Mouse (Mus musculus): ENCODE measurements at regions not wholly inside any gene's neighbourhood (a gene's known extent, or its start where the extent isn't known, plus 50 kb on each side); places are given as distances from the start of the nearest gene placed in this dataset.

- Histone ChIP-seq H3K27ac (ENCODE audit: control insufficient read depth, insufficient read depth, low read depth, low read length) (no peak overlapping the region), H3K27me3 (ENCODE audit: control insufficient read depth, insufficient read depth, low read length) (no peaks in the 10 kb centered on the region), H3K4me1 (ENCODE audit: control insufficient read depth, insufficient read depth, low read length) (no peaks in the 10 kb centered on the region; the same call in 1 of the 2 replicates), H3K4me3 (ENCODE audit: control insufficient read depth, low read depth, low read length) (no peak overlapping the region), H3K36me3 (ENCODE audit: control insufficient read depth, insufficient read depth, low read length) (no peaks in the 10 kb centered on the region)
- no peak for TF ChIP-seq CTCF (IDR thresholded peaks at IDR 0.05; ENCODE audit: control insufficient read depth, insufficient read depth, insufficient replicate concordance, low read depth, low read length)
- no peak for TF ChIP-seq POLR2A (IDR thresholded peaks at IDR 0.05; ENCODE audit: control insufficient read depth, low read depth, low read length)
Observed at GRCm38 (mm10) chr12:71370091-71370490, 60.4 kb downstream of the Dact1 start.

- no peaks in the 10 kb centered on the region for H3K27me3 ChIP-seq (ENCODE audit: control insufficient read depth, insufficient read depth, low read length)
- H3K36me3 ChIP-seq (ENCODE audit: control insufficient read depth, insufficient read depth, low read length), result no peaks in the 10 kb centered on the region
- TF ChIP-seq CTCF (IDR thresholded peaks at IDR 0.05; ENCODE audit: control insufficient read depth, insufficient read depth, insufficient replicate concordance, low read depth, low read length), result no peak
- no peak for TF ChIP-seq POLR2A (IDR thresholded peaks at IDR 0.05; ENCODE audit: control insufficient read depth, low read depth, low read length)
- H3K27ac ChIP-seq (ENCODE audit: control insufficient read depth, insufficient read depth, low read depth, low read length), result no peak overlapping the region
- H3K4me1 ChIP-seq (ENCODE audit: control insufficient read depth, insufficient read depth, low read length), result no peaks in the 10 kb centered on the region; the same call in 1 of the 2 replicates
- no peak overlapping the region for H3K4me3 ChIP-seq (ENCODE audit: control insufficient read depth, low read depth, low read length)
Observed at GRCm38 (mm10) chr12:71371948-71372347, 62.3 kb downstream of the Dact1 start.

- no peaks in the 10 kb centered on the region; the same call in 1 of the 2 replicates for H3K4me1 ChIP-seq (ENCODE audit: control insufficient read depth, insufficient read depth, low read length)
- H3K27ac ChIP-seq (ENCODE audit: control insufficient read depth, insufficient read depth, low read depth, low read length), result no peak overlapping the region
- TF ChIP-seq POLR2A (IDR thresholded peaks at IDR 0.05; ENCODE audit: control insufficient read depth, low read depth, low read length) (no peak), CTCF (IDR thresholded peaks at IDR 0.05; ENCODE audit: control insufficient read depth, insufficient read depth, insufficient replicate concordance, low read depth, low read length) (no peak)
- no peaks in the 10 kb centered on the region for H3K27me3 ChIP-seq (ENCODE audit: control insufficient read depth, insufficient read depth, low read length)
- no peak overlapping the region for H3K4me3 ChIP-seq (ENCODE audit: control insufficient read depth, low read depth, low read length)
- H3K36me3 ChIP-seq (ENCODE audit: control insufficient read depth, insufficient read depth, low read length), result no peaks in the 10 kb centered on the region
Observed at GRCm38 (mm10) chr12:71373633-71374032, 63.9 kb downstream of the Dact1 start.

GRCm38 (mm10) chr12:71376446-71376845 lies 66.8 kb downstream of the Dact1 start:
- TF ChIP-seq POLR2A (IDR thresholded peaks at IDR 0.05; ENCODE audit: control insufficient read depth, low read depth, low read length) (no peak), CTCF (IDR thresholded peaks at IDR 0.05; ENCODE audit: control insufficient read depth, insufficient read depth, insufficient replicate concordance, low read depth, low read length) (no peak)
- H3K27me3 ChIP-seq (ENCODE audit: control insufficient read depth, insufficient read depth, low read length), result no peaks in the 10 kb centered on the region
- H3K36me3 ChIP-seq (ENCODE audit: control insufficient read depth, insufficient read depth, low read length), result no peaks in the 10 kb centered on the region
- H3K4me3 ChIP-seq (ENCODE audit: control insufficient read depth, low read depth, low read length), result no peak overlapping the region
- no peak overlapping the region for H3K27ac ChIP-seq (ENCODE audit: control insufficient read depth, insufficient read depth, low read depth, low read length)
- no peaks in the 10 kb centered on the region; the same call in 1 of the 2 replicates for H3K4me1 ChIP-seq (ENCODE audit: control insufficient read depth, insufficient read depth, low read length)

- Histone ChIP-seq H3K36me3 (ENCODE audit: control insufficient read depth, insufficient read depth, low read length) (no peaks in the 10 kb centered on the region), H3K27me3 (ENCODE audit: control insufficient read depth, insufficient read depth, low read length) (no peaks in the 10 kb centered on the region), H3K27ac (ENCODE audit: control insufficient read depth, insufficient read depth, low read depth, low read length) (no peak overlapping the region), H3K4me1 (ENCODE audit: control insufficient read depth, insufficient read depth, low read length) (no peaks in the 10 kb centered on the region; the same call in 1 of the 2 replicates), H3K4me3 (ENCODE audit: control insufficient read depth, low read depth, low read length) (no peak overlapping the region)
- TF ChIP-seq CTCF (IDR thresholded peaks at IDR 0.05; ENCODE audit: control insufficient read depth, insufficient read depth, insufficient replicate concordance, low read depth, low read length) (no peak), POLR2A (IDR thresholded peaks at IDR 0.05; ENCODE audit: control insufficient read depth, low read depth, low read length) (no peak)
Observed at GRCm38 (mm10) chr12:71376966-71377365, 67.3 kb downstream of the Dact1 start.

GRCm38 (mm10) chr12:71379626-71380423 lies 70.1 kb downstream of the Dact1 start:
- Histone ChIP-seq H3K4me1 (ENCODE audit: control insufficient read depth, insufficient read depth, low read length) (no peaks in the 10 kb centered on the region; the same call in 1 of the 2 replicates), H3K4me3 (ENCODE audit: control insufficient read depth, low read depth, low read length) (no peak overlapping the region), H3K27ac (ENCODE audit: control insufficient read depth, insufficient read depth, low read depth, low read length) (no peak overlapping the region), H3K36me3 (ENCODE audit: control insufficient read depth, insufficient read depth, low read length) (no peaks in the 10 kb centered on the region), H3K27me3 (ENCODE audit: control insufficient read depth, insufficient read depth, low read length) (no peaks in the 10 kb centered on the region)
- TF ChIP-seq CTCF (IDR thresholded peaks at IDR 0.05; ENCODE audit: control insufficient read depth, insufficient read depth, insufficient replicate concordance, low read depth, low read length) (no peak), POLR2A (IDR thresholded peaks at IDR 0.05; ENCODE audit: control insufficient read depth, low read depth, low read length) (no peak)

GRCm38 (mm10) chr12:71380424-71380761 lies 70.7 kb downstream of the Dact1 start:
- no peak overlapping the region for H3K27ac ChIP-seq (ENCODE audit: control insufficient read depth, insufficient read depth, low read depth, low read length)

More at GRCm38 (mm10) chr12:71380424-71380761, 70.7 kb downstream of the Dact1 start:
- TF ChIP-seq POLR2A (IDR thresholded peaks at IDR 0.05; ENCODE audit: control insufficient read depth, low read depth, low read length) (no peak), CTCF (IDR thresholded peaks at IDR 0.05; ENCODE audit: control insufficient read depth, insufficient read depth, insufficient replicate concordance, low read depth, low read length) (no peak)
- no peak overlapping the region for H3K4me3 ChIP-seq (ENCODE audit: control insufficient read depth, low read depth, low read length)
- H3K36me3 ChIP-seq (ENCODE audit: control insufficient read depth, insufficient read depth, low read length), result no peaks in the 10 kb centered on the region
- H3K27me3 ChIP-seq (ENCODE audit: control insufficient read depth, insufficient read depth, low read length), result no peaks in the 10 kb centered on the region
- H3K4me1 ChIP-seq (ENCODE audit: control insufficient read depth, insufficient read depth, low read length), result no peaks in the 10 kb centered on the region
